ENCODE assay signal across 27 mouse cellular contexts in genomic region chr16:78502492-78502891, GRCm38 (mm10).
"Had no signal": no experiment of that assay in that cellular context is flagged by ENCODE, and none has a peak within 500 bp of the region (broad histone marks: within the 10 kb centered on the region; RNA-seq: fewer than 3 reads in every experiment).

No protein-coding gene starts in this region.

- H3K36me3 ChIP-seq: hindbrain, embryonic 10.5 days; hindbrain, embryonic 12.5 days; intestine, embryonic 15.5 days; kidney, embryonic 15.5 days; limb, embryonic 10.5 days; limb, embryonic 12.5 days; liver, embryonic 13.5 days; liver, embryonic 15.5 days had no signal

- H3K9ac ChIP-seq: hindbrain, embryonic 12.5 days; hindbrain, embryonic 14.5 days; intestine, embryonic 15.5 days; kidney, embryonic 15.5 days; limb, embryonic 12.5 days; liver, embryonic 13.5 days; liver, embryonic 15.5 days had no signal

- H3K4me2 ChIP-seq: heart, embryonic 11.5 days; hindbrain, embryonic 12.5 days; hindbrain, embryonic 14.5 days; intestine, embryonic 15.5 days; kidney, embryonic 15.5 days; limb, embryonic 12.5 days; liver, embryonic 11.5 days; liver, embryonic 13.5 days; liver, embryonic 15.5 days had no signal

- DNase-seq: gastrocnemius, adult 2 months; gastrocnemius, postnatal 10 days; gastrocnemius, postnatal 25 days; heart, adult 18-20 months; heart, postnatal 10 days; kidney, adult 11 months; kidney, adult 2 months; kidney, adult 9 months; kidney, postnatal 14 days; kidney, postnatal 4 days; liver; liver, embryonic 13.5 days had no signal

- H3K27ac ChIP-seq: gastrocnemius, adult 2 months; hindbrain, embryonic 10.5 days; hindbrain, embryonic 12.5 days; hindbrain, embryonic 14.5 days; intestine, embryonic 15.5 days; kidney, embryonic 15.5 days; kidney, postnatal 0 days; layer of hippocampus, adult 2 months; left cerebral cortex, adult 2 months; limb, embryonic 10.5 days; limb, embryonic 12.5 days; liver, embryonic 13.5 days; liver, embryonic 15.5 days had no signal

- H3K4me1 ChIP-seq: hindbrain, embryonic 10.5 days; hindbrain, embryonic 12.5 days; intestine, embryonic 15.5 days; kidney, embryonic 15.5 days; limb, embryonic 10.5 days; limb, embryonic 12.5 days; liver, embryonic 13.5 days; liver, embryonic 15.5 days had no signal

- H3K27me3 ChIP-seq: hindbrain, embryonic 12.5 days; intestine, embryonic 15.5 days; kidney, embryonic 15.5 days; limb, embryonic 12.5 days; liver, embryonic 13.5 days; liver, embryonic 15.5 days had no signal

- ATAC-seq: hindbrain, embryonic 16.5 days; inflammation-experienced regulatory T-cells, adult 6 months; intestine, embryonic 15.5 days had no signal

- H3K9me3 ChIP-seq: hindbrain, embryonic 10.5 days; hindbrain, embryonic 12.5 days; intestine, embryonic 15.5 days; kidney, embryonic 15.5 days; limb, embryonic 10.5 days; limb, embryonic 12.5 days; liver, embryonic 13.5 days; liver, embryonic 15.5 days had no signal

- H3K4me3 ChIP-seq: gastrocnemius, adult 2 months; hindbrain, embryonic 10.5 days; hindbrain, embryonic 12.5 days; intestine, embryonic 15.5 days; kidney, embryonic 15.5 days; layer of hippocampus, adult 2 months; left cerebral cortex, adult 2 months; limb, embryonic 10.5 days; limb, embryonic 12.5 days; liver, embryonic 13.5 days; liver, embryonic 15.5 days had no signal
